Mouse (Mus musculus): ENCODE data around the gene Rcan2.

DNA sequence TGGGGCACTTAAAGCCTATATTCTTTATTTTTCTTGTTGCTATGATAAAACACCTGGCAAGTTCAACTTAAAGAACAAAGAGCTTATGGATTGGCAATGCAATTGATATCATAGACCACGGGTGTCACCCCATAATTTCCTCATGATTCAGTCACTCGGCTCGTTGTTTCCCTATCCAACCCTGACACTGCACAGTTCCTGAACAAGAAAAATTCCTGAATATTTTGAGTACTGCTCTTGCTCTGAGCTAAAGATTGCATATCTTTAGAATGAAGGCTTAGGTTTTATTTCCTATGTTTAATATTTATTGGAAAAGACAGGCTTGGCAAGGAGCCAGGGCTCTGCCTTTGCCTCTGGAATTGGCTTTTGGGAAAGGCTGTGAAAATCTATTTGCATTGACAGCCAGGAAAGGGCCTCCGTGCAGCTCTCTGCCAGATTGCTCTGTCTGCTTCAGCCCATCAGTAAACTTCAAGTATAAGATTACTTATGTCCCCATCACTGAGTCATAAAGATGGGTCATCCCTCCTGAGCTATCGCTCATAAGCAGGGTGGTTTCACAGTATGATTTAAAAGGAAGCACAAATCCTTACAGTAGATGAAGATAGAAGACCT is 188.3 kb downstream of the Rcan2 start:
- TF ChIP-seq TAL1 (IDR thresholded peaks at IDR 0.05; ENCODE audit: low read length) (no peak), GATA1 (IDR thresholded peaks at IDR 0.05; ENCODE audit: low read length) (no peak)
